ENCODE assay signal across 19 mouse cellular contexts in genomic region chr13:31518971-31519370, GRCm38 (mm10). TPM values are rescaled to one million over a fixed set of nuclear protein-coding genes. Genes with fewer than 3 reads are reported as not detected.
A peak's percentile ranks its signal among the peaks of the same experiment; 100 is the strongest.
DNase-seq lines count a peak whose midpoint lies in the region; ATAC-seq lines count a peak whose summit lies in the region.
"Had no signal": no experiment of that assay in that cellular context is flagged by ENCODE, and none has a peak within 500 bp of the region (broad histone marks: within the 10 kb centered on the region; RNA-seq: fewer than 3 reads in every experiment).

No protein-coding gene starts in this region.

- WGBS in heart, embryonic 10.5 days, result 83% methylated on average over 9 of the region's 9 CpGs
- WGBS in lung, embryonic 16.5 days, result 22% methylated on average over 9 of the region's 9 CpGs
- 58% methylated on average over 9 of the region's 9 CpGs for WGBS in liver, embryonic 16.5 days (ENCODE audit: insufficient replicate concordance)
- 48% methylated on average over 9 of the region's 9 CpGs for WGBS in stomach, embryonic 16.5 days
- WGBS in forebrain, embryonic 13.5 days, result 95% methylated on average over 9 of the region's 9 CpGs

- 0 out of 2 replicates have a peak, but pooled peaks cover 5% of the 10 kb centered on the region for H3K27me3 ChIP-seq in heart, embryonic 10.5 days (ENCODE audit: insufficient read depth, poor library complexity, severe bottlenecking)
- H3K27me3 ChIP-seq in lung, embryonic 16.5 days (ENCODE audit: control insufficient read depth, insufficient read depth, low read depth, low read length), result no peaks in the 10 kb centered on the region
- H3K27me3 ChIP-seq in liver, embryonic 16.5 days (ENCODE audit: control insufficient read depth, insufficient read depth, low read depth, low read length), result no peaks in the 10 kb centered on the region
- no peaks in the 10 kb centered on the region for H3K27me3 ChIP-seq in stomach, embryonic 16.5 days (ENCODE audit: control insufficient read depth, insufficient read depth, low read length)
- H3K27me3 ChIP-seq in forebrain, embryonic 13.5 days, result no peaks in the 10 kb centered on the region
- H3K27me3 ChIP-seq: hindbrain, embryonic 12.5 days; kidney, embryonic 15.5 days; limb, embryonic 13.5 days; midbrain, embryonic 12.5 days; neural tube, embryonic 13.5 days had no signal

- H3K4me1 ChIP-seq in heart, embryonic 10.5 days, result no peaks in the 10 kb centered on the region
- H3K4me1 ChIP-seq in lung, embryonic 16.5 days (replicated peaks; ENCODE audit: control insufficient read depth, insufficient read depth, low read length), result peaks cover 6% of the 10 kb centered on the region
- H3K4me1 ChIP-seq in liver, embryonic 16.5 days (ENCODE audit: control insufficient read depth, low read depth, low read length), result no peaks in the 10 kb centered on the region; the same call in 1 of the 2 replicates
- H3K4me1 ChIP-seq in stomach, embryonic 16.5 days (ENCODE audit: control insufficient read depth, insufficient read depth, low read length), result 0 out of 2 replicates have a peak, but pooled peaks cover 6% of the 10 kb centered on the region
- no peaks in the 10 kb centered on the region for H3K4me1 ChIP-seq in forebrain, embryonic 13.5 days
- H3K4me1 ChIP-seq: hindbrain, embryonic 12.5 days; kidney, embryonic 15.5 days; limb, embryonic 13.5 days; midbrain, embryonic 12.5 days; neural tube, embryonic 13.5 days had no signal

- no peak overlapping the region for H3K9ac ChIP-seq in lung, embryonic 16.5 days (ENCODE audit: low read length)
- H3K9ac ChIP-seq in liver, embryonic 16.5 days (ENCODE audit: low read depth, low read length), result no peak overlapping the region
- H3K9ac ChIP-seq in stomach, embryonic 16.5 days (ENCODE audit: low read length), result no peak overlapping the region
- no peak overlapping the region for H3K9ac ChIP-seq in forebrain, embryonic 13.5 days
- H3K9ac ChIP-seq: hindbrain, embryonic 12.5 days; kidney, embryonic 15.5 days; limb, embryonic 13.5 days; midbrain, embryonic 12.5 days; neural tube, embryonic 13.5 days had no signal

- peak; percentile 11 for DNase-seq in heart, adult 11 months
- DNase-seq in heart, embryonic 10.5 days (ENCODE audit: low spot score), result no peak
- no peak for DNase-seq in lung, postnatal 4 days
- DNase-seq in embryo, embryonic 11 days, result no peak
- DNase-seq: spleen, adult 18-20 months; thymus, adult 2 months had no signal

- H3K36me3 ChIP-seq in heart, embryonic 10.5 days, result no peaks in the 10 kb centered on the region
- no peaks in the 10 kb centered on the region for H3K36me3 ChIP-seq in lung, embryonic 16.5 days (ENCODE audit: control insufficient read depth, insufficient read depth, low read length)
- no peaks in the 10 kb centered on the region for H3K36me3 ChIP-seq in liver, embryonic 16.5 days (ENCODE audit: control insufficient read depth, insufficient read depth)
- H3K36me3 ChIP-seq in stomach, embryonic 16.5 days (ENCODE audit: control insufficient read depth, insufficient read depth, low read length), result no peaks in the 10 kb centered on the region
- H3K36me3 ChIP-seq in forebrain, embryonic 13.5 days (ENCODE audit: poor library complexity, severe bottlenecking), result no peaks in the 10 kb centered on the region
- H3K36me3 ChIP-seq: G1E; hindbrain, embryonic 12.5 days; kidney, embryonic 15.5 days; limb, embryonic 13.5 days; midbrain, embryonic 12.5 days; neural tube, embryonic 13.5 days had no signal

- H3K4me3 ChIP-seq in heart, embryonic 10.5 days, result no peak overlapping the region
- H3K4me3 ChIP-seq in lung, embryonic 16.5 days (ENCODE audit: low read length), result no peak overlapping the region
- no peak overlapping the region for H3K4me3 ChIP-seq in liver, embryonic 16.5 days (ENCODE audit: low read depth, low read length)
- no peak overlapping the region for H3K4me3 ChIP-seq in stomach, embryonic 16.5 days (replicated peaks; ENCODE audit: low read length)
- H3K4me3 ChIP-seq in forebrain, embryonic 13.5 days, result no peak overlapping the region
- H3K4me3 ChIP-seq: erythroblast, embryonic 14.5 days; hindbrain, embryonic 12.5 days; kidney, embryonic 15.5 days; limb, embryonic 13.5 days; midbrain, embryonic 12.5 days; neural tube, embryonic 13.5 days had no signal

- H3K27ac ChIP-seq in heart, embryonic 10.5 days, result no peak overlapping the region
- peak overlapping the region; percentile 45; the same call in 1 of the 2 replicates for H3K27ac ChIP-seq in lung, embryonic 16.5 days (ENCODE audit: low read length)
- H3K27ac ChIP-seq in liver, embryonic 16.5 days (ENCODE audit: low read length), result 0 out of 2 replicates have a peak overlapping the region, but pooled peaks have one; percentile 33
- H3K27ac ChIP-seq in stomach, embryonic 16.5 days (ENCODE audit: low read length), result peak overlapping the region; percentile 74
- H3K27ac ChIP-seq in forebrain, embryonic 13.5 days, result no peak overlapping the region
- H3K27ac ChIP-seq: hindbrain, embryonic 12.5 days; kidney, embryonic 15.5 days; limb, embryonic 13.5 days; midbrain, embryonic 12.5 days; neural tube, embryonic 13.5 days had no signal

- peak; percentile 60; the same call in 1 of the 2 replicates for ATAC-seq in lung, embryonic 16.5 days (ENCODE audit: low read depth)
- peak; percentile 60 for ATAC-seq in liver, embryonic 16.5 days (ENCODE audit: low read depth)
- ATAC-seq in stomach, embryonic 16.5 days (ENCODE audit: insufficient read depth, low FRiP score), result no peak
- ATAC-seq in forebrain, embryonic 13.5 days, result no peak
- ATAC-seq: forebrain, embryonic 14.5 days had no signal

- no peaks in the 10 kb centered on the region for H3K9me3 ChIP-seq in heart, embryonic 10.5 days
- H3K9me3 ChIP-seq in lung, embryonic 16.5 days (ENCODE audit: control insufficient read depth, low read length), result no peaks in the 10 kb centered on the region
- no peaks in the 10 kb centered on the region for H3K9me3 ChIP-seq in liver, embryonic 16.5 days (replicated peaks; ENCODE audit: control insufficient read depth, low read length)
- H3K9me3 ChIP-seq in stomach, embryonic 16.5 days (replicated peaks; ENCODE audit: control insufficient read depth, low read length), result no peaks in the 10 kb centered on the region
- H3K9me3 ChIP-seq in forebrain, embryonic 13.5 days (replicated peaks), result no peaks in the 10 kb centered on the region
- H3K9me3 ChIP-seq: G1E; hindbrain, embryonic 12.5 days; kidney, embryonic 15.5 days; limb, embryonic 13.5 days; midbrain, embryonic 12.5 days; neural tube, embryonic 13.5 days had no signal

- H3K4me2 ChIP-seq in lung, embryonic 16.5 days (ENCODE audit: low read depth, low read length), result no peak overlapping the region
- H3K4me2 ChIP-seq in liver, embryonic 16.5 days (ENCODE audit: low read depth, low read length), result no peak overlapping the region; the same call in 1 of the 2 replicates
- H3K4me2 ChIP-seq in stomach, embryonic 16.5 days (ENCODE audit: low read depth, low read length), result no peak overlapping the region
- no peak overlapping the region for H3K4me2 ChIP-seq in forebrain, embryonic 13.5 days
- H3K4me2 ChIP-seq: hindbrain, embryonic 12.5 days; kidney, embryonic 15.5 days; limb, embryonic 13.5 days; midbrain, embryonic 12.5 days; neural tube, embryonic 13.5 days had no signal

RNA-seq across cellular contexts. Expression of gene Foxq1, which starts 37.0 kb away (rescaled TPM):
- 0.06 and 0.19 TPM in 2 replicates for polyA plus RNA-seq in heart, embryonic 10.5 days (2016; fragmentation: Nextera tagmentation; extraction: Ambion mirVana)
- polyA plus RNA-seq in lung, embryonic 16.5 days (2015; fragmentation: Nextera tagmentation; extraction: Ambion mirVana), result 0.79 and 0.88 TPM in 2 replicates
- polyA plus RNA-seq in liver, embryonic 16.5 days (2015; fragmentation: Nextera tagmentation; extraction: Ambion mirVana), result 0.68 and 0.98 TPM in 2 replicates
- polyA plus RNA-seq in stomach, embryonic 16.5 days (2015; fragmentation: Nextera tagmentation; extraction: Ambion mirVana), result 8.9 and 9.6 TPM in 2 replicates
- 1.2 and 1.5 TPM in 2 replicates for polyA plus RNA-seq in forebrain, embryonic 13.5 days (2015; fragmentation: Nextera tagmentation; extraction: Ambion mirVana)
- polyA plus RNA-seq: erythroblast, embryonic 14.5 days; G1E had no signal

RNA-seq across cellular contexts. Expression of gene A530084C06Rik, which starts 40.2 kb away (rescaled TPM):
- polyA plus RNA-seq in heart, embryonic 10.5 days (2016; fragmentation: Nextera tagmentation; extraction: Ambion mirVana), result not detected in 2 replicates
- polyA plus RNA-seq in lung, embryonic 16.5 days (2015; fragmentation: Nextera tagmentation; extraction: Ambion mirVana), result not detected in 2 replicates
- not detected in 2 replicates for polyA plus RNA-seq in liver, embryonic 16.5 days (2015; fragmentation: Nextera tagmentation; extraction: Ambion mirVana)
- polyA plus RNA-seq in stomach, embryonic 16.5 days (2015; fragmentation: Nextera tagmentation; extraction: Ambion mirVana), result not detected in 2 replicates
- not detected in 2 replicates for polyA plus RNA-seq in forebrain, embryonic 13.5 days (2015; fragmentation: Nextera tagmentation; extraction: Ambion mirVana)
- polyA plus RNA-seq: erythroblast, embryonic 14.5 days; forebrain, embryonic 14.5 days; G1E; hindbrain, embryonic 12.5 days; intestine, embryonic 14.5 days; kidney, embryonic 15.5 days; limb, embryonic 13.5 days; midbrain, embryonic 12.5 days; neural tube, embryonic 13.5 days had no signal

Comparison
In these comparisons a context has a peak if more than half of its experiments do, and no peak if none do; other contexts are left out.
1. H3K27ac ChIP-seq: peak in lung, embryonic 16.5 days (single experiment), liver, embryonic 16.5 days (single experiment) and stomach, embryonic 16.5 days (single experiment); none in heart, embryonic 10.5 days (single experiment) and forebrain, embryonic 13.5 days (single experiment).
2. ATAC-seq: peak in lung, embryonic 16.5 days (single experiment) and liver, embryonic 16.5 days (single experiment); none in stomach, embryonic 16.5 days (single experiment) and forebrain, embryonic 13.5 days (single experiment).